Mouse (Mus musculus): ENCODE results near the gene Mettl7a2. TPM values are rescaled to one million over a fixed set of nuclear protein-coding genes. Genes with fewer than 3 reads are reported as not detected.

Mettl7a2 gene
- polyA plus RNA-seq, 1 experiment = not detected

DNA sequence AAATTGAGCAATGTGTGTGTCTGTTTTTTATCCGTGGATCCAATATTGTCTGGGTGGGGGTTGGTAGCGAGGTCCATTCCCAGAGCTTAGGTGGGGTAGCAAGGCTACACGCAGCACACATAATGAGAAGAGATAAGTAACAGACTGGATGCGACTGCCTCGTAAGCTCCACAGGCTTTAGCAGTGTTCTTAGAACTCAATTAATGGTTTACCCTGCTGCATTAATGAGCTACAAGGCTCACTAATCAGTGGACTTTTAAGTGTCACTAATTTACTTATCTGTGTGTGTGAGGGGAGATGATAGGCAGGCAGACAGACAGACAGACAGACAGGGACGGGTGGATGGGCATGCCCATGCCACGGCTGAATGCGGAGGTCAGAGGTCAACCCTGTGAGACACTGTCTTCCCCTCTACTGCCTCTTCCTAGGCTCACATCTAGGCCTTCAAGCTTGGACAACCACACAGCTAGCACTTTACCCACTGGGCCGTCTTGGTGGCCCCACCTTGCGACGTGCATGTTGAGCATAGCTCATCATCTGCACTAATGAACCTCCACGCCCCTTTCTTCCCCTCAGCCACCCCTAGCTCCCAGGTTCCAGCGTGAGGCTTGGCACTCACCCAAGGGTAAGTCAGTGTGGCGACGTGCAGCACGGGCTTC lies 47.7 kb downstream of the Mettl7a2 start:
- TF ChIP-seq CTCF (IDR thresholded peaks at IDR 0.05; ENCODE audit: extremely low read depth, insufficient read depth, low read length) = no peak
- no peak for TF ChIP-seq POLR2A (IDR thresholded peaks at IDR 0.05; ENCODE audit: extremely low read depth, insufficient read depth, low read length)
- Histone ChIP-seq H3K4me3 (ENCODE audit: insufficient read depth, low read length) (no peak overlapping the region), H3K27ac (ENCODE audit: insufficient read depth, low read length) (no peak overlapping the region), H3K4me1 (ENCODE audit: control insufficient read depth, insufficient read depth, low read length) (no peaks in the 10 kb centered on the region)

- Histone ChIP-seq H3K4me3 (ENCODE audit: insufficient read depth, low read length) (no peak overlapping the region), H3K27ac (ENCODE audit: insufficient read depth, low read length) (no peak overlapping the region), H3K4me1 (ENCODE audit: control insufficient read depth, insufficient read depth, low read length) (no peaks in the 10 kb centered on the region)
- TF ChIP-seq POLR2A (IDR thresholded peaks at IDR 0.05; ENCODE audit: extremely low read depth, insufficient read depth, low read length) = no peak
- TF ChIP-seq CTCF (IDR thresholded peaks at IDR 0.05; ENCODE audit: extremely low read depth, insufficient read depth, low read length) = no peak
Observed at GRCm38 (mm10) chr15:100401811-100402210, 48.8 kb downstream of the Mettl7a2 start.

DNA sequence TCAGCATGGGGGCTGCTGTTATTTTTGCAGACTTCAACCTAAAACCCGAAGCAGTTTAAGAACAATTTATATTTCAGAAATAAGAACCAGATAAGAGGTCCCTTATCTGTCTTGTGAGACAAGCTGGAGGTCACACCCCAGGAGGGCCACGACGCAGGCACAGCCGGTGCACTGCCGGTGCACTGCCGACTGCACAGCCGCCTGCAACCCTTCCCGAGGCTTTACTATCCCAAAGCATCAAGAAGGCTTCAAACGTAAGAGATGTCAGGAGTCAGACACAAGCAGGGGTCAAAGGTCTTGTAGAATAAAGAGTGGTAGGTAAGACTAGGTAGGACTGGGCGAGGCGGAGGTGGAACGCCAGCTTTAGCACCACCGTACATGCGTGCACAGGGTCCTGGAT lies 49.3 kb downstream of the Mettl7a2 start:
- Histone ChIP-seq H3K4me3 (ENCODE audit: insufficient read depth, low read length) (no peak overlapping the region), H3K4me1 (ENCODE audit: control insufficient read depth, insufficient read depth, low read length) (no peaks in the 10 kb centered on the region), H3K27ac (ENCODE audit: insufficient read depth, low read length) (no peak overlapping the region)
- TF ChIP-seq POLR2A (IDR thresholded peaks at IDR 0.05; ENCODE audit: extremely low read depth, insufficient read depth, low read length) = no peak
- no peak for TF ChIP-seq CTCF (IDR thresholded peaks at IDR 0.05; ENCODE audit: extremely low read depth, insufficient read depth, low read length)

GRCm38 (mm10) chr15:100402798-100403197 lies 49.8 kb downstream of the Mettl7a2 start:
- no peak for TF ChIP-seq CTCF (IDR thresholded peaks at IDR 0.05; ENCODE audit: extremely low read depth, insufficient read depth, low read length)
- TF ChIP-seq POLR2A (IDR thresholded peaks at IDR 0.05; ENCODE audit: extremely low read depth, insufficient read depth, low read length) = no peak
- Histone ChIP-seq H3K4me3 (ENCODE audit: insufficient read depth, low read length) (no peak overlapping the region), H3K4me1 (ENCODE audit: control insufficient read depth, insufficient read depth, low read length) (no peaks in the 10 kb centered on the region), H3K27ac (ENCODE audit: insufficient read depth, low read length) (no peak overlapping the region)

DNA sequence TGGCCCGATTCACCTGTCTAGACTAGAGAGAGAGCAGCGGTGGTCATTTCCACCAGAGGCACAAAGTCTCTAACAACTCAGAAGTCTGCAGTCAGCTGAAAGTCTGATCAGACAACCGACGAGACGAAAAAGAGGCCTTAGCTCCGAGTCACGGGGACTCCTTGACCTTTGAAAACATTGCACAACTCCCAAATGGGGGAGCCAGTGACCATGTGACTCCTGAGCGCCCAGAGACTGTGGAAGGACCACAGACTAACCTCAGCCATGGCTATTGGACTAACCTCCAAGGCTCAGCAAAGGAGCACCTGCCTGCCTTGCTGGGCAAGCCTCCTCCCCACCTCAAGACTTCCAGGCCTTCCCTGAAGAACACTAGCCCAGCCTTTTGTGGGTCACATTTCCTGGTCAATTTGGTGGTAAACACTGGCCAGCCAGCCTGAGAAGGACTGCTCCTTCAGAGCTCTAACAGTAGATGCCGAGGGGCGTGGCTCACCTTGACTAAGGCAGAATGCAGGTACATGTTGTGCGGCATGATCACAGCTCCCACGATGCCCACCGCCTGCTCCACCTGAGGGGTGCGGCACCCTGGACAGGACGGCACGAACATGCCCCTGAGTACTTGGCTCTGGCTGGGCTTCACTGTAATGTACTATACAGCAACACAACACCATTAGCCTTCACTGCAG lies 50.5 kb downstream of the Mettl7a2 start:
- no peak for TF ChIP-seq CTCF (IDR thresholded peaks at IDR 0.05; ENCODE audit: extremely low read depth, insufficient read depth, low read length)
- no peak for TF ChIP-seq POLR2A (IDR thresholded peaks at IDR 0.05; ENCODE audit: extremely low read depth, insufficient read depth, low read length)
- Histone ChIP-seq H3K4me1 (ENCODE audit: control insufficient read depth, insufficient read depth, low read length) (no peaks in the 10 kb centered on the region), H3K4me3 (ENCODE audit: insufficient read depth, low read length) (no peak overlapping the region), H3K27ac (ENCODE audit: insufficient read depth, low read length) (no peak overlapping the region)

- H3K4me3 ChIP-seq (ENCODE audit: insufficient read depth, low read length) = no peak overlapping the region
- H3K4me1 ChIP-seq (ENCODE audit: control insufficient read depth, insufficient read depth, low read length) = no peaks in the 10 kb centered on the region
- H3K27ac ChIP-seq (ENCODE audit: insufficient read depth, low read length) = no peak overlapping the region
- no peak for TF ChIP-seq POLR2A (IDR thresholded peaks at IDR 0.05; ENCODE audit: extremely low read depth, insufficient read depth, low read length)
- no peak for TF ChIP-seq CTCF (IDR thresholded peaks at IDR 0.05; ENCODE audit: extremely low read depth, insufficient read depth, low read length)
Observed at GRCm38 (mm10) chr15:100406088-100406487, 53.1 kb downstream of the Mettl7a2 start.

GRCm38 (mm10) chr15:100410918-100411672 lies 58.1 kb downstream of the Mettl7a2 start:
- no peak for TF ChIP-seq CTCF (IDR thresholded peaks at IDR 0.05; ENCODE audit: extremely low read depth, insufficient read depth, low read length)
- no peak for TF ChIP-seq POLR2A (IDR thresholded peaks at IDR 0.05; ENCODE audit: extremely low read depth, insufficient read depth, low read length)
- Histone ChIP-seq H3K4me3 (ENCODE audit: insufficient read depth, low read length) (no peak overlapping the region), H3K4me1 (ENCODE audit: control insufficient read depth, insufficient read depth, low read length) (no peaks in the 10 kb centered on the region; the same call in 1 of the 2 replicates), H3K27ac (ENCODE audit: insufficient read depth, low read length) (no peak overlapping the region)

Other genes starting within 250 kb of the Mettl7a2 start
- 13.4 and 14.3 TPM in 2 replicates for gene Atf1, start 125.4 kb upstream of the Mettl7a2 start, polyA plus RNA-seq (2012; rRNA removed)
- gene Tmprss12, start 72.4 kb upstream of the Mettl7a2 start, polyA plus RNA-seq (2012; rRNA removed) = not detected in 2 replicates
- 37.9 and 39.5 TPM in 2 replicates for gene Mettl7a1, start 49.1 kb upstream of the Mettl7a2 start, polyA plus RNA-seq (2012; rRNA removed)
- 0.38 and 0.75 TPM in 2 replicates for gene Mettl7a3, start 18.3 kb upstream of the Mettl7a2 start, polyA plus RNA-seq (2012; rRNA removed)
- not detected in 2 replicates for gene Methig1, start 51 bp upstream of the Mettl7a2 start, polyA plus RNA-seq (2012; rRNA removed)
- gene Higd1c, start 11.3 kb downstream of the Mettl7a2 start, polyA plus RNA-seq (2012; rRNA removed) = not detected in 2 replicates
- 0.04 TPM in 1 of 2 replicates, not detected in the other for gene Gm5475, start 68.9 kb downstream of the Mettl7a2 start, polyA plus RNA-seq (2012; rRNA removed)
- 47.8 and 51.6 TPM in 2 replicates for gene Slc11a2, start 71.9 kb downstream of the Mettl7a2 start, polyA plus RNA-seq (2012; rRNA removed)
- gene Letmd1, start 115.8 kb downstream of the Mettl7a2 start, polyA plus RNA-seq (2012; rRNA removed) = 97.9 and 101 TPM in 2 replicates
- 24.4 and 24.7 TPM in 2 replicates for gene Csrnp2, start 142.3 kb downstream of the Mettl7a2 start, polyA plus RNA-seq (2012; rRNA removed)
- gene Tfcp2, start 198.8 kb downstream of the Mettl7a2 start, polyA plus RNA-seq (2012; rRNA removed) = 20.2 and 22.6 TPM in 2 replicates
- 120 and 132 TPM in 2 replicates for gene Pou6f1, start 246.8 kb downstream of the Mettl7a2 start, polyA plus RNA-seq (2012; rRNA removed)